Mouse (Mus musculus): ENCODE measurements at regions not wholly inside any gene's neighbourhood (a gene's known extent, or its start where the extent isn't known, plus 50 kb on each side); places are given as distances from the start of the nearest gene placed in this dataset.

- no peak for TF ChIP-seq CHD2 (IDR thresholded peaks at IDR 0.05; ENCODE audit: low read depth, low read length)
- TF ChIP-seq MAFK (IDR thresholded peaks at IDR 0.05; ENCODE audit: insufficient read depth, low read depth, low read length): no peak
- TF ChIP-seq ZNF384 (IDR thresholded peaks at IDR 0.05; ENCODE audit: low read depth, low read length): no peak
Observed at GRCm38 (mm10) chr9:61232630-61233029, 139.5 kb upstream of the Tle3 start.

Data from ES-E14 (cell line).